Mouse (Mus musculus) CD4-positive, CD25-positive, alpha-beta regulatory T cell, adult 4 months (primary cell): Measurements from ENCODE around the gene Olfr1186. TPM values are rescaled to one million over a fixed set of nuclear protein-coding genes. Genes with fewer than 3 reads are reported as not detected.
"Not testable (repeated sequence)": the region's sequence is repeated elsewhere in the genome, so short reads cannot be mapped to it uniquely, and the experiment has no call there.

Source experiments
- ATAC-seq: one replicate; pipeline ENCODE4 v1.8.0; 2017
- polyA plus RNA-seq, 2 experiments: library from polyadenylated mRNA; unstranded; fragments of 100-300 nt; shearing (Covaris generic); gene quantifications; one replicate each; pipeline ENCODE4 v1.2.1; 2017

The Olfr1186 gene
- not detected for polyA plus RNA-seq

GRCm38 (mm10) chr2:88518251-88518650 lies at the start of gene Olfr1186:
Gene Olfr1186, plus strand, starts transcription at chr2:88518551.
- no peak for ATAC-seq

- no peak for ATAC-seq
These were observed 35.1 kb upstream of the Olfr1186 start, which contains the start of gene Olfr1184 for GRCm38 (mm10) chr2:88483298-88483697. Gene Olfr1184, plus strand, starts transcription at chr2:88483598.

GRCm38 (mm10) chr2:88493020-88493419 lies 25.3 kb upstream of the Olfr1186 start, which contains the start of gene Olfr1185-ps1:
Gene Olfr1185-ps1, plus strand, starts transcription at chr2:88493320.
- no peak for ATAC-seq

- no peak for ATAC-seq
These were observed 7.4 kb downstream of the Olfr1186 start for GRCm38 (mm10) chr2:88525720-88526119.

GRCm38 (mm10) chr2:88556635-88557034 lies 38.3 kb downstream of the Olfr1186 start, which contains the start of gene Olfr1188:
Gene Olfr1188, plus strand, starts transcription at chr2:88556935.
- no peak for ATAC-seq

- not testable (repeated sequence) for ATAC-seq
These were observed 54.3 kb downstream of the Olfr1186 start for GRCm38 (mm10) chr2:88572696-88573095.

Other genes starting within 250 kb of the Olfr1186 start
- gene Olfr1173, start 238.7 kb upstream of the Olfr1186 start, polyA plus RNA-seq: under 1 TPM in 1 of 2 experiments, not detected in 1; 0.13 TPM
- not detected for gene Olfr1174-ps, start 203.4 kb upstream of the Olfr1186 start, polyA plus RNA-seq
- gene Olfr1175-ps, start 191.3 kb upstream of the Olfr1186 start, polyA plus RNA-seq: not detected
- not detected for gene Olfr1176, start 181.8 kb upstream of the Olfr1186 start, polyA plus RNA-seq
- not detected for gene Olfr1177-ps, start 172.1 kb upstream of the Olfr1186 start, polyA plus RNA-seq
- gene Olfr1178, start 131.5 kb upstream of the Olfr1186 start, polyA plus RNA-seq: under 1 TPM in 1 of 2 experiments, not detected in 1; 0.17 TPM
- gene Olfr1179, start 112.1 kb upstream of the Olfr1186 start, polyA plus RNA-seq: not detected
- not detected for gene Olfr1180, start 99.4 kb upstream of the Olfr1186 start, polyA plus RNA-seq
- gene Olfr1181, start 92.4 kb upstream of the Olfr1186 start, polyA plus RNA-seq: not detected
- not detected for gene Gm13757, start 69.4 kb upstream of the Olfr1186 start, polyA plus RNA-seq
- not detected for gene Olfr1183, start 63.7 kb upstream of the Olfr1186 start, polyA plus RNA-seq
- gene Olfr1184, start 35.0 kb upstream of the Olfr1186 start, polyA plus RNA-seq: not detected
- gene Olfr1185-ps1, start 25.2 kb upstream of the Olfr1186 start, polyA plus RNA-seq: under 1 TPM in 1 of 2 experiments, not detected in 1; 0.44 TPM
- gene Olfr1188, start 38.4 kb downstream of the Olfr1186 start, polyA plus RNA-seq: not detected
- not detected for gene Olfr1189, start 67.9 kb downstream of the Olfr1186 start, polyA plus RNA-seq
- not detected for gene Olfr1191-ps1, start 122.0 kb downstream of the Olfr1186 start, polyA plus RNA-seq
- under 1 TPM; 0.15 to 0.16 TPM for gene Olfr1192-ps1, start 130.0 kb downstream of the Olfr1186 start, polyA plus RNA-seq
- gene Olfr1193, start 157.1 kb downstream of the Olfr1186 start, polyA plus RNA-seq: not detected
- under 1 TPM in 1 of 2 experiments, not detected in 1; 0.12 TPM for gene Olfr1195, start 170.6 kb downstream of the Olfr1186 start, polyA plus RNA-seq
- gene Olfr1196, start 186.0 kb downstream of the Olfr1186 start, polyA plus RNA-seq: not detected
- under 1 TPM in 1 of 2 experiments, not detected in 1; 0.20 TPM for gene Olfr1197, start 213.8 kb downstream of the Olfr1186 start, polyA plus RNA-seq
- under 1 TPM in 1 of 2 experiments, not detected in 1; 0.09 TPM for gene Olfr1198, start 232.8 kb downstream of the Olfr1186 start, polyA plus RNA-seq
- not detected for gene Olfr1199, start 241.9 kb downstream of the Olfr1186 start, polyA plus RNA-seq